Mouse (Mus musculus) C2C12 (cell line): ENCODE measurements around the gene Ly6g. TPM values are rescaled to one million over a fixed set of nuclear protein-coding genes. Genes with fewer than 3 reads are reported as not detected.
A peak's percentile ranks its signal among the peaks of the same experiment; 100 is the strongest.
"Not testable (repeated sequence)": the region's sequence is repeated elsewhere in the genome, so short reads cannot be mapped to it uniquely, and the experiment has no call there.

Experiments
- H3K27me3 ChIP-seq: one replicate; pipeline ENCODE4 v1.6.1; 2011; ENCODE audit not compliant: control insufficient read depth, insufficient read depth, insufficient read length
- H3K36me3 ChIP-seq: one replicate; pipeline ENCODE4 v1.6.1; 2011; ENCODE audit not compliant: control insufficient read depth, insufficient read depth
- H3K4me3 ChIP-seq: one replicate; pipeline ENCODE4 v1.5.1; 2011; ENCODE audit warnings: mild to moderate bottlenecking, control low read depth; ENCODE audit not compliant: poor library complexity, insufficient read depth, severe bottlenecking
- H3K79me2 ChIP-seq: one replicate; pipeline ENCODE4 v1.6.1; 2011; ENCODE audit not compliant: control insufficient read depth, insufficient read depth
- H3K79me3 ChIP-seq: one replicate; pipeline ENCODE4 v1.6.1; 2011; ENCODE audit warnings: low read depth, control low read depth
- H3ac ChIP-seq: one replicate; pipeline ENCODE3; 2011; ENCODE audit warnings: low read depth; ENCODE audit not compliant: control insufficient read depth, insufficient read length
- CEBPB ChIP-seq: IDR thresholded peaks from one replicate; pipeline ENCODE4 v1.6.1; 2011; ENCODE audit warnings: low read depth, mild to moderate bottlenecking, control low read depth, moderate library complexity
- CTCF ChIP-seq: IDR thresholded peaks from one replicate; pipeline ENCODE4 v1.5.1; 2011; ENCODE audit not compliant: control insufficient read depth, insufficient read depth, insufficient read length
- FOSL1 ChIP-seq: IDR thresholded peaks from one replicate; pipeline ENCODE4 v1.8.0; 2011; ENCODE audit warnings: mild to moderate bottlenecking, low read length; ENCODE audit not compliant: poor library complexity, insufficient read depth, severe bottlenecking
- MAX ChIP-seq: IDR thresholded peaks from one replicate; pipeline ENCODE4 v1.6.1; 2011; ENCODE audit warnings: mild to moderate bottlenecking, control low read depth
- MYOD1 ChIP-seq: IDR thresholded peaks from one replicate; pipeline ENCODE4 v1.6.1; 2011; ENCODE audit warnings: low read depth; ENCODE audit not compliant: control insufficient read depth, insufficient read length
- MYOG ChIP-seq: IDR thresholded peaks from one replicate; pipeline ENCODE4 v1.6.1; 2011; ENCODE audit not compliant: control insufficient read depth, insufficient read length; ENCODE audit errors: extremely low read depth
- USF1 ChIP-seq: IDR thresholded peaks from one replicate; pipeline ENCODE4 v1.6.1; 2011; ENCODE audit warnings: low read depth, mild to moderate bottlenecking, control low read depth, moderate library complexity
- polyA plus RNA-seq: library from polyadenylated mRNA; unstranded; fragments of >200 nt; fragmentation: generic; extraction: Trizol; gene quantifications from one replicate; pipeline ENCODE4 v1.2.1, GENCODE M21; 2012; ENCODE audit warnings: missing spikeins

Gene Ly6g
- polyA plus RNA-seq, 1 experiment, result 0.13 TPM

- not testable (repeated sequence) for H3K36me3 ChIP-seq, H3K79me2 ChIP-seq, H3K79me3 ChIP-seq, H3K4me3 ChIP-seq, H3ac ChIP-seq, H3K27me3 ChIP-seq
Observed at GRCm38 (mm10) chr15:75141812-75142360, 13.2 kb upstream of the Ly6g start.

GRCm38 (mm10) chr15:75143735-75144134 lies 11.3 kb upstream of the Ly6g start:
- Histone ChIP-seq H3K79me3 (no peaks in the 10 kb centered on the region), H3ac (no peak overlapping the region), H3K4me3 (no peak overlapping the region), H3K27me3 (no peaks in the 10 kb centered on the region), H3K36me3 (no peaks in the 10 kb centered on the region), H3K79me2 (no peaks in the 10 kb centered on the region)
- TF ChIP-seq MYOG, result no peak
- no peak for TF ChIP-seq FOSL1
- TF ChIP-seq MAX, result no peak
- no peak for TF ChIP-seq MYOD1
- TF ChIP-seq USF1, result no peak
- peak; percentile 63 for TF ChIP-seq CTCF
- no peak for TF ChIP-seq CEBPB

- H3K79me3 ChIP-seq, result no peaks in the 10 kb centered on the region
- TF ChIP-seq CEBPB, result no peak
- TF ChIP-seq MYOG, result no peak
- TF ChIP-seq USF1, result no peak
- TF ChIP-seq MAX, result no peak
- no peak for TF ChIP-seq FOSL1
- TF ChIP-seq MYOD1, result no peak
- TF ChIP-seq CTCF, result no peak
- no peaks in the 10 kb centered on the region for H3K79me2 ChIP-seq
- no peaks in the 10 kb centered on the region for H3K36me3 ChIP-seq
- no peak overlapping the region for H3K4me3 ChIP-seq
- H3ac ChIP-seq, result no peak overlapping the region
- H3K27me3 ChIP-seq, result no peaks in the 10 kb centered on the region
Observed at GRCm38 (mm10) chr15:75153087-75153486, 2.0 kb upstream of the Ly6g start.

- H3K27me3 ChIP-seq, result no peaks in the 10 kb centered on the region
- no peaks in the 10 kb centered on the region for H3K36me3 ChIP-seq
- no peak overlapping the region for H3K4me3 ChIP-seq
- H3K79me2 ChIP-seq, result no peaks in the 10 kb centered on the region
- H3ac ChIP-seq, result no peak overlapping the region
- H3K79me3 ChIP-seq, result no peaks in the 10 kb centered on the region
- TF ChIP-seq MYOG (no peak), MAX (no peak)
Observed at GRCm38 (mm10) chr15:75157646-75158045, 2.6 kb downstream of the Ly6g start.

- H3K27me3 ChIP-seq, result no peaks in the 10 kb centered on the region
- no peak overlapping the region for H3ac ChIP-seq
- no peak overlapping the region for H3K4me3 ChIP-seq
- no peaks in the 10 kb centered on the region for H3K36me3 ChIP-seq
- TF ChIP-seq MYOD1 (no peak), USF1 (no peak), MYOG (no peak), FOSL1 (no peak), CTCF (no peak), MAX (no peak), CEBPB (no peak)
- H3K79me2 ChIP-seq, result no peaks in the 10 kb centered on the region
- H3K79me3 ChIP-seq, result no peaks in the 10 kb centered on the region
Observed at GRCm38 (mm10) chr15:75175506-75175905, 20.5 kb downstream of the Ly6g start.

GRCm38 (mm10) chr15:75186291-75186690 lies 31.3 kb downstream of the Ly6g start:
- H3K36me3 ChIP-seq, result no peaks in the 10 kb centered on the region
- no peaks in the 10 kb centered on the region for H3K27me3 ChIP-seq
- no peaks in the 10 kb centered on the region for H3K79me2 ChIP-seq
- no peak overlapping the region for H3K4me3 ChIP-seq
- H3ac ChIP-seq, result no peak overlapping the region
- H3K79me3 ChIP-seq, result no peaks in the 10 kb centered on the region
- no peak for TF ChIP-seq USF1
- TF ChIP-seq MAX, result no peak

GRCm38 (mm10) chr15:75189116-75189515 lies 34.1 kb downstream of the Ly6g start:
- no peaks in the 10 kb centered on the region for H3K36me3 ChIP-seq
- no peak overlapping the region for H3K4me3 ChIP-seq
- H3ac ChIP-seq, result no peak overlapping the region
- H3K79me2 ChIP-seq, result no peaks in the 10 kb centered on the region
- no peaks in the 10 kb centered on the region for H3K79me3 ChIP-seq
- no peak for TF ChIP-seq FOSL1
- TF ChIP-seq MYOG, result no peak
- no peak for TF ChIP-seq MAX
- no peak for TF ChIP-seq USF1
- no peak for TF ChIP-seq CEBPB
- no peak for TF ChIP-seq MYOD1
- TF ChIP-seq CTCF, result no peak
- no peaks in the 10 kb centered on the region for H3K27me3 ChIP-seq

GRCm38 (mm10) chr15:75190560-75190959 lies 35.5 kb downstream of the Ly6g start:
- not testable (repeated sequence) for H3ac ChIP-seq, H3K27me3 ChIP-seq, H3K36me3 ChIP-seq, H3K79me3 ChIP-seq, H3K79me2 ChIP-seq, H3K4me3 ChIP-seq
